Mouse (Mus musculus) induced T-regulatory cell, adult 2 months (primary cell): ENCODE results near the gene Hist1h4j.

Experiments
- DNase-seq: peaks from one replicate; pipeline ENCODE4 v3.0.0-alpha.2; 2012; ENCODE audit warnings: low read depth

Gene Hist1h4j

GRCm38 (mm10) chr13:21734906-21735767, at the start of gene Hist1h4j:
Gene Hist1h4j (plus strand): TSS chr13:21735064.
- DNase-seq, result peak; percentile 89

- no peak for DNase-seq
Observed at GRCm38 (mm10) chr13:21697811-21698210, 37.1 kb upstream of the Hist1h4j start, which contains the start of gene Olfr1359. Gene Olfr1359 (plus strand): TSS chr13:21698111.

GRCm38 (mm10) chr13:21706669-21707068, 28.2 kb upstream of the Hist1h4j start:
- DNase-seq, result no peak

GRCm38 (mm10) chr13:21710031-21710711, 24.7 kb upstream of the Hist1h4j start:
- peak; percentile 94 for DNase-seq

- DNase-seq, result peak; percentile 93
Observed at GRCm38 (mm10) chr13:21710821-21711525, 23.9 kb upstream of the Hist1h4j start.

- DNase-seq, result no peak
Observed at GRCm38 (mm10) chr13:21711698-21712097, 23.2 kb upstream of the Hist1h4j start.

GRCm38 (mm10) chr13:21714725-21715124, 20.1 kb upstream of the Hist1h4j start:
- DNase-seq, result peak; percentile 90

GRCm38 (mm10) chr13:21715131-21715863, 19.6 kb upstream of the Hist1h4j start:
- DNase-seq, result peak; percentile 73

GRCm38 (mm10) chr13:21715864-21716539, 18.9 kb upstream of the Hist1h4j start, which contains the start of the genes Hist1h2bl and Hist1h2ai:
Gene Hist1h2bl (minus strand): TSS chr13:21716143.
Gene Hist1h2ai (plus strand): TSS chr13:21716422.
- peak; percentile 95 for DNase-seq

- peak; percentile 78 for DNase-seq
Observed at GRCm38 (mm10) chr13:21716540-21717391, 18.1 kb upstream of the Hist1h4j start.

- peak; percentile 95 for DNase-seq
Observed at GRCm38 (mm10) chr13:21717397-21718357, 17.2 kb upstream of the Hist1h4j start, which contains the start of gene Hist1h3h. Gene Hist1h3h (plus strand): TSS chr13:21717659.

- DNase-seq, result peak; percentile 44
Observed at GRCm38 (mm10) chr13:21718381-21719080, 16.3 kb upstream of the Hist1h4j start.

GRCm38 (mm10) chr13:21721107-21721756, 13.6 kb upstream of the Hist1h4j start:
- DNase-seq, result peak; percentile 64

- DNase-seq, result peak; percentile 94
Observed at GRCm38 (mm10) chr13:21721757-21722372, 13.0 kb upstream of the Hist1h4j start, which contains the start of gene Hist1h2bm. Gene Hist1h2bm (plus strand): TSS chr13:21722044.

GRCm38 (mm10) chr13:21722373-21722925, 12.4 kb upstream of the Hist1h4j start:
- DNase-seq, result peak; percentile 50

- DNase-seq, result no peak
Observed at GRCm38 (mm10) chr13:21722993-21723836, 11.6 kb upstream of the Hist1h4j start.
